Mouse (Mus musculus): ENCODE measurements around the gene P2ry6. TPM values are rescaled to one million over a fixed set of nuclear protein-coding genes. Genes with fewer than 3 reads are reported as not detected.

Gene P2ry6
- total RNA-seq, 2 experiments from 2014 or later, result 0.82 to 1.4 TPM

- H3K4me3 ChIP-seq, result peak overlapping the region; percentile 73
- peak overlapping the region; percentile 96 for H3K27ac ChIP-seq
- TF ChIP-seq CTCF (IDR thresholded peaks at IDR 0.05), result no peak
- DNase-seq, result peak; percentile 76
- intact Hi-C loops (cut with DNase I), result no loop called here
These were observed 43.7 kb downstream of the P2ry6 start for GRCm38 (mm10) chr7:100930619-100931315.

- intact Hi-C loops (cut with DNase I), result no loop called here
- Histone ChIP-seq H3K4me3 (peak overlapping the region; percentile 73), H3K27ac (peak overlapping the region; percentile 96)
- DNase-seq, result no peak
- no peak for TF ChIP-seq CTCF (IDR thresholded peaks at IDR 0.05)
These were observed 44.7 kb downstream of the P2ry6 start for GRCm38 (mm10) chr7:100929639-100930303.

- peak overlapping the region; percentile 96 for H3K27ac ChIP-seq
- no peak for TF ChIP-seq CTCF (IDR thresholded peaks at IDR 0.05)
- H3K4me3 ChIP-seq, result peak overlapping the region; percentile 73
- DNase-seq, result no peak
- intact Hi-C loops (cut with DNase I), result no loop called here
These were observed 46.0 kb downstream of the P2ry6 start for GRCm38 (mm10) chr7:100928456-100928855.

- Histone ChIP-seq H3K27ac (peak overlapping the region; percentile 96), H3K4me3 (peak overlapping the region; percentile 73)
- intact Hi-C loops (cut with DNase I), result no loop called here
- DNase-seq, result peak; percentile 82
- TF ChIP-seq CTCF (IDR thresholded peaks at IDR 0.05), result no peak
These were observed 47.0 kb downstream of the P2ry6 start for GRCm38 (mm10) chr7:100927287-100928000.

GRCm38 (mm10) chr7:100926311-100926923 lies 48.0 kb downstream of the P2ry6 start:
- DNase-seq, result peak; percentile 52
- intact Hi-C loops (cut with DNase I), result no loop called here
- TF ChIP-seq CTCF (IDR thresholded peaks at IDR 0.05), result no peak
- peak overlapping the region; percentile 73 for H3K4me3 ChIP-seq
- H3K27ac ChIP-seq, result peak overlapping the region; percentile 96

DNA sequence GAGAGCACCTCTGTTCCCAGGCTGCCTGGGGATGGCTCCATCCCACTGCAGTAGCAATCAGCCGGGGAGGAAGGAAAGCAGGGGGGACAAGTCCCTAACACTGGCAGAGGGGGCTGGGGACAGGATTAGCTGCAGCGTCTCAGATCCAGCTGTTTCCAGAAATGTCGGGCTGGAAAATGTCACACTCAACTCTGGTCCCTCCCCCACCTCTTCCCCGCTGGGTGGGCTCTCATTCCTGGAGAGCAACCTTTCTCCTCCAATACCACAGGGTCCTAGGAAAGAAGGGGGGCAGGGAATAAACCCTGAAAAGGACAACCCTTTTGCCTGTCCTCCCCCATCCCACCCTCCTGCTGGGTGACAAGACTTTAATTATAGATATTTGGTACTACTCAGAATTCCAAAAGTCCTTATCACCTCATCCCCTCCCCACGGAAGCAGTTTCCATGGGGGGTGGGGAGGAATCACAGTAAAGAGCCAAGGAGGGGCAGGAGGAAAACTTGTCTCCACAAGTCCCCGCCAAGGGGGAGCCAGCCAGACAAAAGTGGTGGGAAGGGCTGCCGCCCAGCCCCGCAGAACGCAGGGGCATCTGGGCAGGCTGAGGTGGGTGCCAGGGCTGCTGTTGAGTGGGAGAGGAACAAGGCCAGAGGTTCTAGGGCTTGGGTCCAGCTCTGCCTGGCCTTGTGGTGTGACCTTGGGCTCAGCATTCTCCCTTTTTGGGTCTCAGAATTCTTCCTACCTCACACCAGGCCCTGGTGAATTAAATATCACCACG lies 49.6 kb downstream of the P2ry6 start:
- peak overlapping the region; percentile 73 for H3K4me3 ChIP-seq
- TF ChIP-seq CTCF (IDR thresholded peaks at IDR 0.05), result no peak
- peak overlapping the region; percentile 96 for H3K27ac ChIP-seq
- intact Hi-C loops (cut with DNase I), result no loop called here
- DNase-seq, result peak; percentile 30

- TF ChIP-seq CTCF (IDR thresholded peaks at IDR 0.05), result no peak
- peak; percentile 8 for DNase-seq
- peak overlapping the region; percentile 73 for H3K4me3 ChIP-seq
- peak overlapping the region; percentile 96 for H3K27ac ChIP-seq
- intact Hi-C loops (cut with DNase I), result no loop called here
These were observed 50.2 kb downstream of the P2ry6 start for GRCm38 (mm10) chr7:100924200-100924599.

DNA sequence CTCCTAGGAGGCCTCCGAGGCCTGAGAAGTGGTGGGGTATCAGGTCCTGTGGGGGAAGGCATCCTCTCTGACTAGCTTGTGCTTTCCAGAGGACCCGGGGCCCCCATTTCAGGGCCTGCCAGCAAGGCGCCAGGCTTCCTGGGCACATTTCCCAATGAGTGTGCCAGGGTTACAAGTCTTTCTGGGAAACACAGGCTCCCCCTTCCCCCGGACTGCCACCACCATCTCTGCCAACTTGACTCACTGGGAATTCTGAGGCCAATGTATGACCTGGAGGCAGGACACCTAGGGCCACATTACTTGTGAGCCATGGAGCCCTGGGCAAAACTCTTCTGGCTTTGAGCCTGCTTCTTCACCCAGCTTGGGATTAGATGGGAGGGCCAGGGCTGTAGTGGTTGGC lies 51.5 kb downstream of the P2ry6 start:
- DNase-seq, result peak; percentile 41
- Histone ChIP-seq H3K4me3 (peak overlapping the region; percentile 73), H3K27ac (peak overlapping the region; percentile 96)
- intact Hi-C loops (cut with DNase I), result no loop called here
- TF ChIP-seq CTCF (IDR thresholded peaks at IDR 0.05), result no peak

- H3K4me3 ChIP-seq, result no peak overlapping the region
- intact Hi-C loops (cut with DNase I), result no loop called here
- peak overlapping the region; percentile 96 for H3K27ac ChIP-seq
- TF ChIP-seq CTCF (IDR thresholded peaks at IDR 0.05), result no peak
- peak; percentile 28 for DNase-seq
These were observed 53.2 kb downstream of the P2ry6 start for GRCm38 (mm10) chr7:100921289-100921688.

DNA sequence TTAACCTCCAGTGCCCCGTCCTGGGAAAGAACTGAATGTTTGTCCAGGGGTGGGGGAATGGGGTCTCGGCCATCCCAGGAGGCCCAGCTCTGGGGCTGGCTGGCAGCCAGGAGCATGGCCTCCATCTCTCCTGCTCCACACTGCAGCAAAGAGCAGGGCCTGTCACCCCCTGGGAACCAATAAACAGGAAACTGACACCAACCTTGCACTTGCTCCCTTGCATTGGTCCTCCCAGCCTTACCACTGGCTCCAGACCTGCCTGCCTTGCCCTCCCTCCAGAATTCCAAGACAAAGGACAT lies 54.7 kb downstream of the P2ry6 start:
- no peak for TF ChIP-seq CTCF (IDR thresholded peaks at IDR 0.05)
- DNase-seq, result peak; percentile 62
- Histone ChIP-seq H3K4me3 (no peak overlapping the region), H3K27ac (peak overlapping the region; percentile 96)
- intact Hi-C loops (cut with DNase I), result no loop called here

DNA sequence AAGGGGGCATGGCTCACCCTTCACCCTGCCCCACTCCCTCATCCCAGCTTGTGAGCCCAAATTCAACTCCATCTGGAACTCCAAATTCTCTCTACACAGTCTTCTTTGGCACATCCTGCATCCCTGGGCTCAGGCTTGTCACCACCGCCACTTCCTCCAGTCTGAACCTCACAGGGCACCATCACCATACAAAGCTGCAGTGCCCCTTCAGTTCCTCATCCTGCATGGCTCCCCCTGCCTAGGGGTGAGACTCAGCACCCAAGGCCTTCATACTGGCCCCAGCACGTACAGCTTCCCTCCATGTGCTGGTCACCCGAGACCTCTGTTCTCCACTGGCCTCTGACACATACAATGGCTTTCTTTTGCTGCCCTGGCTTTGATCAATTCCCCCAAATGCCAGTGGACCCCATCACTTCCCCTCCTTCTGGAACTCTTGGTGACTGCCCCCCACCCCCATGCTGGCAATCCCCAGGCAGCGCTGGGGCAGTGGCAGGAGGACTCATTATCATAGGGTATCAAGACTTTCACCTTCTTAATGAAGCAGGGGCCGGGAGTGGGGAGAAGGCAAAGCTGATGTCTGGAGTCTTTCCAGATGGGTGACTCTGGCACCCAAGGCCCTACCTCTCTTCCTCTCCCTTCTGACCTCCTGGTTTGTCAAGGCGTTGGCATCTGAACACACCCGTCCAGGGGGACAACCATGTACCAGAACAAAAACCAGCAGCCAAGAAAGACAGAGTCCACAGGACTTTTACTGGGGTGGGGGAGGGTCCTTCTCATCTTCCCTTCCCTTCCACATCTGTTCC lies 55.2 kb downstream of the P2ry6 start:
- no peak for TF ChIP-seq CTCF (IDR thresholded peaks at IDR 0.05)
- Histone ChIP-seq H3K4me3 (peak overlapping the region; percentile 36; the same call in 1 of the 2 replicates), H3K27ac (peak overlapping the region; percentile 96)
- peak; percentile 13 for DNase-seq
- intact Hi-C loops (cut with DNase I), result no loop called here
